Mouse (Mus musculus) heart, postnatal 0 days (tissue): ENCODE data around the gene Olfr1229.

Experiments
- CTCF ChIP-seq: IDR thresholded peaks from 2 replicates; pipeline ENCODE4 v1.5.1; 2016; ENCODE audit warnings: antibody characterized with exemption, control low read depth, low read depth
- EP300 ChIP-seq: IDR thresholded peaks from 2 replicates; pipeline ENCODE4 v1.6.1; 2016; ENCODE audit warnings: antibody characterized with exemption, low read depth

DNA sequence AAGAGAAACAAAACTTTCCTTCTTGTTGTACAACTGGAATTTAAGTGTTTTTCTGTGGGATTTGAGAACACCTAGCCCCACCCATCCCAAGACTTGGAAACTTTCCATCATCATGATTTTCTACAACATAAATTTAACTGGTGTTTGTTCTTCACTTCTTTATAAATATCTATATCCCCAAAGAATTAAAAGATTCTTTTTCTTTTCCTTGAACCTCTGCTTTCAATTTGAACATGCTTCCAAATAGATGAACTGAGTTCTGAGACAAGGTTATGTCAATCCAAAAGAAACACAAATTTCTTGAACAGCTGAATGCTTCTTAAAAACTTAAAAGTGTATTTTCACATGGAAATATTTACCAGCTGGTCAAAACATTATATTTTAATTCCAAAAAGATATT, 41.8 kb upstream of the Olfr1229 start, which contains the start of gene Olfr1232:
- TF ChIP-seq CTCF: no peak
- TF ChIP-seq EP300: no peak
